Mouse (Mus musculus) liver, embryonic 12.5 days (tissue): ENCODE measurements around the gene Tgoln1. TPM values are rescaled to one million over a fixed set of nuclear protein-coding genes. Genes with fewer than 3 reads are reported as not detected.

Experiments used
- ATAC-seq: fragments of 200-750 bp; cut with Nextera tagmentation; 2 replicates; pipeline ENCODE4 v1.8.0; 2017; ENCODE audit warnings: moderate number of reproducible peaks, mild to moderate bottlenecking, moderate library complexity
- H3K27ac ChIP-seq: fragments of 300-500 bp; sonication (generic); 2 replicates; pipeline ENCODE4 v1.5.1; 2016; ENCODE audit warnings: mild to moderate bottlenecking
- H3K27me3 ChIP-seq: fragments of 300-500 bp; sonication (generic); replicated peaks from 2 replicates; pipeline ENCODE4 v1.6.1; 2016; ENCODE audit warnings: mild to moderate bottlenecking, moderate library complexity
- H3K36me3 ChIP-seq: fragments of 300-500 bp; sonication (generic); 2 replicates; pipeline ENCODE4 v1.6.1; 2016; ENCODE audit warnings: mild to moderate bottlenecking, moderate library complexity
- H3K4me1 ChIP-seq: fragments of 300-500 bp; sonication (generic); 2 replicates; pipeline ENCODE4 v1.6.1; 2016
- H3K4me2 ChIP-seq: fragments of 300-500 bp; sonication (generic); 2 replicates; pipeline ENCODE4 v1.6.1; 2016; ENCODE audit warnings: mild to moderate bottlenecking, moderate library complexity
- H3K4me3 ChIP-seq: fragments of 300-500 bp; sonication (generic); 2 replicates; pipeline ENCODE4 v1.5.1; 2016; ENCODE audit warnings: mild to moderate bottlenecking, moderate library complexity
- H3K9ac ChIP-seq: fragments of 300-500 bp; sonication (generic); 2 replicates; pipeline ENCODE4 v1.6.1; 2016; ENCODE audit warnings: mild to moderate bottlenecking, moderate library complexity
- H3K9me3 ChIP-seq: fragments of 300-500 bp; sonication (generic); replicated peaks from 2 replicates; pipeline ENCODE4 v1.6.1; 2016; ENCODE audit warnings: mild to moderate bottlenecking, moderate library complexity
- WGBS: fragments of 180-500 bp; shearing (Covaris S2); methylation state at CpG from one replicate; pipeline ENCODE4 v1.1.7; 2016; ENCODE audit not compliant: insufficient replicate concordance; 5-methylcytosine and 5-hydroxymethylcytosine counted together
- polyA plus RNA-seq: library from polyadenylated mRNA; unstranded; fragments of >200 nt; fragmentation: Nextera tagmentation; extraction: Ambion mirVana; gene quantifications from 2 replicates; pipeline ENCODE4 v1.2.1, GENCODE M21; 2016

Gene Tgoln1
- polyA plus RNA-seq, 1 experiment from 2014 or later: 18.8 TPM

- H3K27me3 ChIP-seq: no peaks in the 10 kb centered on the region
- no peaks in the 10 kb centered on the region; the same call in 1 of the 2 replicates for H3K36me3 ChIP-seq
- H3K9ac ChIP-seq: no peak overlapping the region
- ATAC-seq: no peak
- H3K4me3 ChIP-seq: no peak overlapping the region
- 58% methylated on average over 6 of the region's 6 CpGs for WGBS
- H3K4me2 ChIP-seq: no peak overlapping the region
- H3K27ac ChIP-seq: no peak overlapping the region
- no peaks in the 10 kb centered on the region for H3K9me3 ChIP-seq
- H3K4me1 ChIP-seq: no peaks in the 10 kb centered on the region
These were observed 54.3 kb downstream of the Tgoln1 start for GRCm38 (mm10) chr6:72562486-72562885.

GRCm38 (mm10) chr6:72560801-72561200 is 56.0 kb downstream of the Tgoln1 start:
- Histone ChIP-seq H3K4me3 (no peak overlapping the region), H3K27ac (no peak overlapping the region), H3K27me3 (no peaks in the 10 kb centered on the region), H3K9ac (no peak overlapping the region), H3K4me2 (no peak overlapping the region), H3K36me3 (no peaks in the 10 kb centered on the region), H3K4me1 (no peaks in the 10 kb centered on the region), H3K9me3 (no peaks in the 10 kb centered on the region)
- no peak for ATAC-seq
- 71% methylated on average over 8 of the region's 8 CpGs for WGBS

Other genes starting within 250 kb of the Tgoln1 start
- 105 and 109 TPM in 2 replicates for gene Vamp5, start 236.5 kb downstream of the Tgoln1 start, polyA plus RNA-seq
- gene Vamp8, start 226.3 kb downstream of the Tgoln1 start, polyA plus RNA-seq: 220 and 223 TPM in 2 replicates
- 21.8 and 23.0 TPM in 2 replicates for gene Ggcx, start 202.7 kb downstream of the Tgoln1 start, polyA plus RNA-seq
- 318 and 321 TPM in 2 replicates for gene Mat2a, start 177.4 kb downstream of the Tgoln1 start, polyA plus RNA-seq
- not detected in 2 replicates for gene Sh2d6, start 95.3 kb downstream of the Tgoln1 start, polyA plus RNA-seq
- 18.5 and 19.7 TPM in 2 replicates for gene Capg, start 72.6 kb downstream of the Tgoln1 start, polyA plus RNA-seq
- gene Elmod3, start 18.6 kb downstream of the Tgoln1 start, polyA plus RNA-seq: 6.8 and 7.6 TPM in 2 replicates
- 15.3 and 16.6 TPM in 2 replicates for gene Retsat, start 18.5 kb downstream of the Tgoln1 start, polyA plus RNA-seq
- 6.7 and 7.8 TPM in 2 replicates for gene Tcf7l1, start 172.3 kb upstream of the Tgoln1 start, polyA plus RNA-seq